Mouse (Mus musculus) cerebellum, adult 2 months (tissue): ENCODE data around the gene Arhgef7. TPM values are rescaled to one million over a fixed set of nuclear protein-coding genes. Genes with fewer than 3 reads are reported as not detected.
A peak's percentile ranks its signal among the peaks of the same experiment; 100 is the strongest.

Source experiments
- DNase-seq, 2 experiments: peaks; one replicate each; pipeline ENCODE4 v3.0.0; 2021
- H3K27ac ChIP-seq: fragments of 200-500 bp; 2 replicates; pipeline ENCODE4 v1.5.1; 2012; ENCODE audit warnings: low read length, control low read depth, inconsistent platforms; ENCODE audit not compliant: insufficient read depth
- H3K27me3 ChIP-seq: fragments of 200-500 bp; 2 replicates; pipeline ENCODE4 v1.6.1; 2012; ENCODE audit warnings: inconsistent platforms, mild to moderate bottlenecking, low read length, moderate library complexity; ENCODE audit not compliant: control insufficient read depth, insufficient read depth
- H3K4me1 ChIP-seq: fragments of 200-500 bp; 2 replicates; pipeline ENCODE4 v1.6.1; 2011; ENCODE audit warnings: low read length; ENCODE audit not compliant: control insufficient read depth, insufficient read depth
- H3K4me3 ChIP-seq: fragments of 200-500 bp; replicated peaks from 2 replicates; pipeline ENCODE3; 2011; ENCODE audit warnings: mild to moderate bottlenecking, low read depth, low read length, control low read depth; ENCODE audit not compliant: insufficient read depth
- CTCF ChIP-seq: fragments of 200-500 bp; IDR thresholded peaks from 2 replicates; pipeline ENCODE4 v1.5.1; 2011; ENCODE audit warnings: low read depth, mild to moderate bottlenecking, control low read depth, low read length, moderate library complexity, borderline replicate concordance; ENCODE audit not compliant: insufficient read depth
- POLR2A ChIP-seq: fragments of 200-500 bp; IDR thresholded peaks from 2 replicates; pipeline ENCODE4 v1.6.1; 2011; ENCODE audit warnings: low read length, control low read depth, borderline replicate concordance; ENCODE audit not compliant: insufficient read depth
- WGBS: fragments of 180-500 bp; shearing (Covaris S2); methylation state at CpG from one replicate; pipeline ENCODE4 v1.1.7; 2018; 5-methylcytosine and 5-hydroxymethylcytosine counted together
- polyA plus RNA-seq: library from polyadenylated mRNA; depleted of rRNA; stranded (reverse); fragments of >200 nt; gene quantifications from 2 replicates; pipeline ENCODE4 v1.2.3, GENCODE M21; 2012

Arhgef7 gene
- polyA plus RNA-seq, 1 experiment: 134 TPM

- TF ChIP-seq CTCF: no peak
- no peak for TF ChIP-seq POLR2A
- Histone ChIP-seq H3K4me1 (peaks cover 16% of the 10 kb centered on the region), H3K27ac (no peak overlapping the region), H3K4me3 (no peak overlapping the region), H3K27me3 (no peaks in the 10 kb centered on the region)
- 38% methylated on average over 3 of the region's 3 CpGs for WGBS
- no peak for DNase-seq
Measured at GRCm38 (mm10) chr8:11825756-11826155, 98.2 kb downstream of the Arhgef7 start.

- 10% methylated on average over 3 of the region's 3 CpGs for WGBS
- no peak for TF ChIP-seq CTCF
- no peak for DNase-seq
- H3K27me3 ChIP-seq: no peaks in the 10 kb centered on the region
- peaks cover 12% of the 10 kb centered on the region for H3K4me1 ChIP-seq
- no peak overlapping the region for H3K4me3 ChIP-seq
- no peak overlapping the region for H3K27ac ChIP-seq
Measured at GRCm38 (mm10) chr8:11827312-11827711, 99.8 kb downstream of the Arhgef7 start.

GRCm38 (mm10) chr8:11830214-11831046, 102.9 kb downstream of the Arhgef7 start:
- peak in 1 of 2 experiments; percentile 18 for DNase-seq
- Histone ChIP-seq H3K27me3 (no peaks in the 10 kb centered on the region), H3K4me1 (peaks cover 8% of the 10 kb centered on the region), H3K27ac (no peak overlapping the region; the same call in 1 of the 2 replicates), H3K4me3 (no peak overlapping the region)
- TF ChIP-seq CTCF (no peak), POLR2A (no peak)
- 31% methylated on average over 16 of the region's 16 CpGs for WGBS

- H3K4me3 ChIP-seq: no peak overlapping the region
- H3K4me1 ChIP-seq: peaks cover 8% of the 10 kb centered on the region
- DNase-seq: no peak
- no peaks in the 10 kb centered on the region for H3K27me3 ChIP-seq
- WGBS: 94% methylated on average over 10 of the region's 10 CpGs
- no peak for TF ChIP-seq CTCF
- TF ChIP-seq POLR2A: no peak
- no peak overlapping the region for H3K27ac ChIP-seq
Measured at GRCm38 (mm10) chr8:11831174-11831573, 103.7 kb downstream of the Arhgef7 start.

- Histone ChIP-seq H3K27ac (no peak overlapping the region), H3K4me1 (peaks cover 8% of the 10 kb centered on the region), H3K27me3 (no peaks in the 10 kb centered on the region), H3K4me3 (no peak overlapping the region)
- WGBS: 92% methylated on average over 5 of the region's 5 CpGs
- DNase-seq: no peak
- no peak for TF ChIP-seq CTCF
- no peak for TF ChIP-seq POLR2A
Measured at GRCm38 (mm10) chr8:11831939-11832338, 104.4 kb downstream of the Arhgef7 start.

- Histone ChIP-seq H3K4me3 (no peak overlapping the region), H3K27ac (no peak overlapping the region), H3K27me3 (no peaks in the 10 kb centered on the region), H3K4me1 (peaks cover 8% of the 10 kb centered on the region)
- no peak for DNase-seq
- TF ChIP-seq CTCF: no peak
- TF ChIP-seq POLR2A: no peak
- WGBS: 93% methylated on average over 4 of the region's 4 CpGs
Measured at GRCm38 (mm10) chr8:11833157-11833556, 105.6 kb downstream of the Arhgef7 start.

- no peak for TF ChIP-seq POLR2A
- TF ChIP-seq CTCF: no peak
- WGBS: 87% methylated on average over 5 of the region's 5 CpGs
- H3K4me1 ChIP-seq: peaks cover 8% of the 10 kb centered on the region
- DNase-seq: no peak
- no peak overlapping the region for H3K27ac ChIP-seq
- no peaks in the 10 kb centered on the region for H3K27me3 ChIP-seq
- H3K4me3 ChIP-seq: no peak overlapping the region
Measured at GRCm38 (mm10) chr8:11834200-11834599, 106.7 kb downstream of the Arhgef7 start.

GRCm38 (mm10) chr8:11834691-11835090, 107.2 kb downstream of the Arhgef7 start:
- Histone ChIP-seq H3K4me3 (no peak overlapping the region), H3K27me3 (no peaks in the 10 kb centered on the region), H3K27ac (no peak overlapping the region), H3K4me1 (peaks cover 6% of the 10 kb centered on the region)
- no peak for DNase-seq
- WGBS: 89% methylated on average over 16 of the region's 16 CpGs
- TF ChIP-seq POLR2A (no peak), CTCF (no peak)
